Mouse (Mus musculus) kidney, adult 2 months (tissue): Measurements from ENCODE around the gene Pax1.

Experiments
- CTCF ChIP-seq: fragments of 200-500 bp; conservative IDR thresholded peaks from 2 replicates; pipeline ENCODE4 v1.5.1; 2011; ENCODE audit warnings: low read depth, mild to moderate bottlenecking, control low read depth, low read length, moderate library complexity, mixed read lengths; ENCODE audit not compliant: insufficient read depth, insufficient read length
- POLR2A ChIP-seq: fragments of 200-500 bp; IDR thresholded peaks from one replicate; pipeline ENCODE4 v1.6.1; 2011; ENCODE audit warnings: low read depth, low read length, control low read depth

GRCm38 (mm10) chr2:147378934-147379333, 17.2 kb downstream of the Pax1 start:
- 0 out of 2 replicates have a peak, but pooled peaks have one; percentile 8 for TF ChIP-seq CTCF
- no peak for TF ChIP-seq POLR2A
